Mouse (Mus musculus): Measurements from ENCODE around the gene Rem1.

GRCm38 (mm10) chr2:152588450-152588849, 38.3 kb upstream of the Rem1 start:
- TF ChIP-seq CTCF (IDR thresholded peaks at IDR 0.05; ENCODE audit: extremely low read depth, insufficient read depth, insufficient read length, insufficient replicate concordance) (no peak), POLR2A (IDR thresholded peaks at IDR 0.05; ENCODE audit: low read depth, low read length) (no peak)
